Mouse (Mus musculus): ENCODE measurements around the gene Pip4k2c. TPM values are rescaled to one million over a fixed set of nuclear protein-coding genes. Genes with fewer than 3 reads are reported as not detected.

Pip4k2c gene
- polyA plus RNA-seq, 1 experiment from 2014 or later, result 21.0 TPM

- Histone ChIP-seq H3K9me3 (ENCODE audit: low read depth, low read length) (no peaks in the 10 kb centered on the region), H3K4me2 (no peak overlapping the region), H3K27ac (ENCODE audit: low read depth) (no peak overlapping the region), H3K27me3 (ENCODE audit: insufficient read depth, low read length) (no peaks in the 10 kb centered on the region), H3K4me3 (ENCODE audit: low read depth, low read length) (no peak overlapping the region), H3K4me1 (ENCODE audit: insufficient read depth) (no peaks in the 10 kb centered on the region), H3K9ac (no peak overlapping the region), H3K36me3 (ENCODE audit: insufficient read depth) (no peaks in the 10 kb centered on the region)
- no peak for DNase-seq
- WGBS, result 75% methylated on average over 9 of the region's 9 CpGs
- no peak for ATAC-seq (ENCODE audit: insufficient read depth)
- TF ChIP-seq CTCF (IDR thresholded peaks at IDR 0.05; ENCODE audit: low read depth), result peak; percentile 17
Measured at GRCm38 (mm10) chr10:127233141-127233540, 21.8 kb upstream of the Pip4k2c start.

- 81% methylated on average over 14 of the region's 14 CpGs for WGBS
- no peak for TF ChIP-seq CTCF (IDR thresholded peaks at IDR 0.05; ENCODE audit: low read depth)
Measured at GRCm38 (mm10) chr10:127231741-127232140, 20.4 kb upstream of the Pip4k2c start.

GRCm38 (mm10) chr10:127230693-127231092, 19.3 kb upstream of the Pip4k2c start:
- Histone ChIP-seq H3K9me3 (ENCODE audit: low read depth, low read length) (no peaks in the 10 kb centered on the region), H3K4me3 (ENCODE audit: low read depth, low read length) (no peak overlapping the region), H3K9ac (no peak overlapping the region), H3K4me2 (no peak overlapping the region), H3K27ac (ENCODE audit: low read depth) (no peak overlapping the region), H3K36me3 (ENCODE audit: insufficient read depth) (no peaks in the 10 kb centered on the region), H3K27me3 (ENCODE audit: insufficient read depth, low read length) (no peaks in the 10 kb centered on the region), H3K4me1 (ENCODE audit: insufficient read depth) (no peaks in the 10 kb centered on the region)
- no peak for ATAC-seq (ENCODE audit: insufficient read depth)
- DNase-seq, result no peak
- TF ChIP-seq CTCF (IDR thresholded peaks at IDR 0.05; ENCODE audit: low read depth), result no peak
- WGBS, result 76% methylated on average over 12 of the region's 12 CpGs

More at GRCm38 (mm10) chr10:127231741-127232140, 20.4 kb upstream of the Pip4k2c start:
- Histone ChIP-seq H3K9me3 (ENCODE audit: low read depth, low read length) (no peaks in the 10 kb centered on the region), H3K36me3 (ENCODE audit: insufficient read depth) (no peaks in the 10 kb centered on the region), H3K4me1 (ENCODE audit: insufficient read depth) (no peaks in the 10 kb centered on the region), H3K27me3 (ENCODE audit: insufficient read depth, low read length) (no peaks in the 10 kb centered on the region), H3K4me2 (no peak overlapping the region), H3K9ac (no peak overlapping the region), H3K4me3 (ENCODE audit: low read depth, low read length) (no peak overlapping the region), H3K27ac (ENCODE audit: low read depth) (no peak overlapping the region)
- DNase-seq (no peak), ATAC-seq (ENCODE audit: insufficient read depth) (no peak)

- 16% methylated on average over 4 of the region's 4 CpGs for WGBS
- peak; percentile 66; the same call in 1 of the 2 replicates for ATAC-seq (ENCODE audit: insufficient read depth)
Measured at GRCm38 (mm10) chr10:127228897-127229296, 17.5 kb upstream of the Pip4k2c start.

GRCm38 (mm10) chr10:127227163-127227562, 15.8 kb upstream of the Pip4k2c start:
- H3K27ac ChIP-seq (ENCODE audit: low read depth), result no peak overlapping the region
- H3K4me1 ChIP-seq (ENCODE audit: insufficient read depth), result no peaks in the 10 kb centered on the region
- TF ChIP-seq CTCF (IDR thresholded peaks at IDR 0.05; ENCODE audit: low read depth), result no peak
- H3K9me3 ChIP-seq (ENCODE audit: low read depth, low read length), result no peaks in the 10 kb centered on the region
- no peaks in the 10 kb centered on the region for H3K27me3 ChIP-seq (ENCODE audit: insufficient read depth, low read length)
- H3K36me3 ChIP-seq (ENCODE audit: insufficient read depth), result no peaks in the 10 kb centered on the region
- H3K4me3 ChIP-seq (ENCODE audit: low read depth, low read length), result no peak overlapping the region
- H3K9ac ChIP-seq, result no peak overlapping the region
- no peak overlapping the region for H3K4me2 ChIP-seq
- no peak for DNase-seq
- ATAC-seq (ENCODE audit: insufficient read depth), result no peak
- WGBS, result 70% methylated on average over 8 of the region's 8 CpGs

More at GRCm38 (mm10) chr10:127228897-127229296, 17.5 kb upstream of the Pip4k2c start:
- no peak overlapping the region for H3K4me2 ChIP-seq
- H3K4me3 ChIP-seq (ENCODE audit: low read depth, low read length), result no peak overlapping the region
- DNase-seq, result peak; percentile 91
- H3K27ac ChIP-seq (ENCODE audit: low read depth), result no peak overlapping the region
- H3K4me1 ChIP-seq (ENCODE audit: insufficient read depth), result no peaks in the 10 kb centered on the region
- peak; percentile 90 for TF ChIP-seq CTCF (IDR thresholded peaks at IDR 0.05; ENCODE audit: low read depth)
- no peaks in the 10 kb centered on the region for H3K36me3 ChIP-seq (ENCODE audit: insufficient read depth)
- H3K27me3 ChIP-seq (ENCODE audit: insufficient read depth, low read length), result no peaks in the 10 kb centered on the region
- no peaks in the 10 kb centered on the region for H3K9me3 ChIP-seq (ENCODE audit: low read depth, low read length)
- no peak overlapping the region for H3K9ac ChIP-seq

GRCm38 (mm10) chr10:127226318-127226895, 15.0 kb upstream of the Pip4k2c start:
- H3K36me3 ChIP-seq (ENCODE audit: insufficient read depth), result no peaks in the 10 kb centered on the region
- no peak overlapping the region for H3K27ac ChIP-seq (ENCODE audit: low read depth)
- DNase-seq (peak; percentile 53), ATAC-seq (ENCODE audit: insufficient read depth) (0 out of 2 replicates have a peak, but pooled peaks have one; percentile 40)
- H3K4me1 ChIP-seq (ENCODE audit: insufficient read depth), result no peaks in the 10 kb centered on the region
- no peaks in the 10 kb centered on the region for H3K9me3 ChIP-seq (ENCODE audit: low read depth, low read length)
- H3K4me2 ChIP-seq, result no peak overlapping the region
- peak; percentile 48 for TF ChIP-seq CTCF (IDR thresholded peaks at IDR 0.05; ENCODE audit: low read depth)
- H3K4me3 ChIP-seq (ENCODE audit: low read depth, low read length), result no peak overlapping the region
- H3K27me3 ChIP-seq (ENCODE audit: insufficient read depth, low read length), result no peaks in the 10 kb centered on the region
- no peak overlapping the region for H3K9ac ChIP-seq
- 56% methylated on average over 8 of the region's 8 CpGs for WGBS

- no peak overlapping the region for H3K4me3 ChIP-seq (ENCODE audit: low read depth, low read length)
- no peak overlapping the region for H3K9ac ChIP-seq
- no peak overlapping the region for H3K27ac ChIP-seq (ENCODE audit: low read depth)
- 24% methylated on average over 10 of the region's 10 CpGs for WGBS
- no peak overlapping the region for H3K4me2 ChIP-seq
- H3K9me3 ChIP-seq (ENCODE audit: low read depth, low read length), result no peaks in the 10 kb centered on the region
- H3K27me3 ChIP-seq (ENCODE audit: insufficient read depth, low read length), result no peaks in the 10 kb centered on the region
- ATAC-seq (ENCODE audit: insufficient read depth), result no peak
- no peaks in the 10 kb centered on the region for H3K4me1 ChIP-seq (ENCODE audit: insufficient read depth)
- no peaks in the 10 kb centered on the region for H3K36me3 ChIP-seq (ENCODE audit: insufficient read depth)
- no peak for DNase-seq
- TF ChIP-seq CTCF (IDR thresholded peaks at IDR 0.05; ENCODE audit: low read depth), result no peak
Measured at GRCm38 (mm10) chr10:127225732-127226131, 14.3 kb upstream of the Pip4k2c start.
